Mouse (Mus musculus) olfactory bulb, adult 2 months (tissue): ENCODE data around the gene Kirrel2. TPM values are rescaled to one million over a fixed set of nuclear protein-coding genes. Genes with fewer than 3 reads are reported as not detected.
A peak's percentile ranks its signal among the peaks of the same experiment; 100 is the strongest.

ENCODE experiments used
- H3K27ac ChIP-seq: fragments of 200-500 bp; 2 replicates; pipeline ENCODE4 v1.5.1; 2012; ENCODE audit warnings: low read depth, low read length; ENCODE audit not compliant: insufficient read depth
- H3K4me1 ChIP-seq: fragments of 200-500 bp; 2 replicates; pipeline ENCODE4 v1.6.1; 2012; ENCODE audit warnings: low read length; ENCODE audit not compliant: control insufficient read depth, insufficient read depth
- H3K4me3 ChIP-seq: fragments of 200-500 bp; 2 replicates; pipeline ENCODE4 v1.5.1; 2012; ENCODE audit warnings: mild to moderate bottlenecking, low read depth, low read length, moderate library complexity; ENCODE audit not compliant: insufficient read depth
- CTCF ChIP-seq: fragments of 200-500 bp; IDR thresholded peaks from 2 replicates; pipeline ENCODE4 v1.5.1; 2012; ENCODE audit warnings: low read depth, mild to moderate bottlenecking, low read length, moderate library complexity; ENCODE audit not compliant: insufficient read depth
- POLR2A ChIP-seq: fragments of 200-500 bp; IDR thresholded peaks from 2 replicates; pipeline ENCODE4 v1.6.1; 2012; ENCODE audit warnings: mild to moderate bottlenecking, low read depth, low read length, moderate library complexity; ENCODE audit not compliant: insufficient read depth
- WGBS: fragments of 180-500 bp; shearing (Covaris S2); methylation state at CpG from one replicate; pipeline ENCODE4 v1.1.7; 2018; 5-methylcytosine and 5-hydroxymethylcytosine counted together
- polyA plus RNA-seq: library from polyadenylated mRNA; stranded (reverse); fragments of >200 nt; gene quantifications from 2 replicates; pipeline ENCODE4 v1.2.4, GENCODE M21; 2012; ENCODE audit warnings: low replicate concordance; ENCODE audit not compliant: missing spikeins, insufficient read depth, insufficient read length

The Kirrel2 gene
- polyA plus RNA-seq, 1 experiment, result not detected

DNA sequence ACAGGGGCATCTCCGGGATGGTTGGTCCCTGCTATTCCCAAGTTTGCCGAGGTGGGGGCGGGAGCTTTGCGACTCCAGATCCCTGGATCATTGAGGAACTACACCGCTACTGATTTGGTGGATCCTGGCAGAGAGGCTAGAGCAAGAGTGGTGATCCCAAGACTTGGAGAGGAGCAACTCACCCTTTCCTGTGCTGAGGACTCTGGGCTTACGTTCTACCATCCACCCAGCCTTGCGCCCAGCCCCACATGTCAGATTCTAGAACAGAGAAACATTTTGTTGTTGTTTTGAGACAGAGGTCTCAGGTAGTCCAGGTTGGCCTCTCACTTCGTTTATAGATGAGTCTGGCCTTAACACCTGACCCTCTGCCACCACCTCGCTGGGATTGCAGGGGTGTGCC lies 34.9 kb downstream of the Kirrel2 start:
- no peak for TF ChIP-seq POLR2A
- Histone ChIP-seq H3K4me3 (peak overlapping the region; percentile 74), H3K4me1 (peaks cover 11% of the 10 kb centered on the region), H3K27ac (peak overlapping the region; percentile 83)
- WGBS, result 7% methylated on average over 9 of the region's 9 CpGs

- H3K4me1 ChIP-seq, result peaks cover 11% of the 10 kb centered on the region
- H3K4me3 ChIP-seq, result peak overlapping the region; percentile 74
- whole genome bisulfite sequencing, result under 1% methylated on average over 45 of the region's 45 CpGs
- TF ChIP-seq CTCF, result no peak
- TF ChIP-seq POLR2A, result 0 out of 2 replicates have a peak, but pooled peaks have one; percentile 23
- peak overlapping the region; percentile 83 for H3K27ac ChIP-seq
Measured at GRCm38 (mm10) chr7:30421890-30422435, 35.5 kb downstream of the Kirrel2 start.

- peak within 1 kb of the TSS; percentile 83 for H3K27ac ChIP-seq
- TF ChIP-seq CTCF, result no peak
- TF ChIP-seq POLR2A, result no peak
- H3K4me1 ChIP-seq, result peaks cover 11% of the 10 kb centered on the region
- 9% methylated on average over 31 of the region's 31 CpGs for WGBS
- H3K4me3 ChIP-seq, result peak within 1 kb of the TSS; percentile 74
Measured at GRCm38 (mm10) chr7:30421175-30421889, 36.2 kb downstream of the Kirrel2 start, which contains the start of gene Nfkbid. Gene Nfkbid (plus strand): TSS chr7:30421732.

GRCm38 (mm10) chr7:30420673-30421072 lies 36.8 kb downstream of the Kirrel2 start:
- TF ChIP-seq CTCF (no peak), POLR2A (no peak)

DNA sequence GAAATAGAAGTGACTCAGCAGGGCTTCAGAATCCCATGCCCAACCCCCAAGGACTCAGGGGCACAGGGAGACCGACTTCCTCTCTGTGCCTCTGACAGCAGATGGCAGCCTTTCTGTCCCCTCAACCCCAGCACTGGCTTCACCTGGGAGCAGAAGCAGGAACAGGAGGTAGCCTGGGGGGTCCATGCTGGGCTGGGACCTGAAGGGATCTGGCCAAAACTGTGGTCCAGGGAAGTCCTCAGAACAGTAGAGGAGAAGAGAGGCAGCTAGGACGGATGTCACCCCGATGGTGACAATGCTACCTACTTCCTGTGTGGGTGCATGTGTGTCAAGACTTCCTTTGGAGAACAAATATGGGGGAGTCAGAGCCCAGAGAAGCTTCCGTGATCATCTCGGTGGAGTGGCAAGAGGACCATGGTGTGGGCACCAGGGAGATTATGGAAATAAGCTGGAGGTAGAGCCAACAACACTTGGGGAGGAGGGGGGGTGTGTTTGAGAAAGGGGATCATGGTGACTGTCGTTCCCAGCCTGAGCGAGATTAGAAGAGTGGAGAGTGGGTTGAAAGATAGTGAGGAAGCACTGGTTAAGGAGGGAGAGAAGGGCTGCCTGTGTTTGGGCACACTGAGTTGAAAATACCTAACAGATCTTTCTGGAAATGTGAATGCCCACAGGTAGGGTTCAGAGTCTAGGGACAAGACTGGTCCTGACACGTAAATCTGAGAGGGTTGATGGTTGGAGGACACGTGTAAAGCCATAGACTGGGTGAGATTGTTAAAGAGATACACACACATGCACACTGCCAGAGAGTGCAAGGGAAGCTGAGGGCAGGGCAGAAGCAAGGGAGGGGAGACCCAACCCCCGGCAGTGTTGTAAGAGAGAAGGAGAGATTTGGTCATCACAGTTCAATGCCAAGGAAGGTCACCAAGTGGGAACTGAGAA lies 37.7 kb downstream of the Kirrel2 start, which contains the start of gene Hcst:
Hcst (minus strand) TSS at position 294 of the 939 bp plus-strand sequence.
- peaks cover 11% of the 10 kb centered on the region for H3K4me1 ChIP-seq
- TF ChIP-seq POLR2A (no peak), CTCF (no peak)
- no peak within 1 kb of the TSS for H3K4me3 ChIP-seq
- peak within 1 kb of the TSS; percentile 16; the same call in 1 of the 2 replicates for H3K27ac ChIP-seq
- 66% methylated on average over 10 of the region's 10 CpGs for WGBS

More at GRCm38 (mm10) chr7:30420673-30421072, 36.8 kb downstream of the Kirrel2 start:
- 86% methylated on average over 3 of the region's 3 CpGs for WGBS
- Histone ChIP-seq H3K4me1 (peaks cover 11% of the 10 kb centered on the region), H3K4me3 (no peak overlapping the region), H3K27ac (no peak overlapping the region)

DNA sequence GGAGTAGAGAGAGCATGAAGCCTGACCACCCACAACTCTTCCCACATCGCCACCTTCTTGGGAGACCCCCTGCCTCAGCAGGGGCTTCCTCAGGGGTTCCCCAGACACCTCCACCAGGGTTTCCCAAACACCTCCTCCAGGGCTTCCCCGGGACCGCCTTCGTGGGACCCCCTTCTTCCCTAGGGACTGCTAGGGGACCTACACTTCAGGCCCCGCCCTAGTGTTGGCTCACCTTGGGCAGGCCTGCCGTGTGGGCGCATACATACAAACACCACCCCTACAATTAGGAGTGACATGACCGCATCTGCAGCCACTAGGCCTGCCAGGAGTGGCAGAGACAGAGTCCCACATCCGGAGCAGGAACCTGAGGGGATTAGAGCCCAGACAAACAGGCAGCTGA lies 39.6 kb downstream of the Kirrel2 start:
- TF ChIP-seq POLR2A, result no peak
- TF ChIP-seq CTCF, result no peak
- 80% methylated on average over 9 of the region's 9 CpGs for WGBS
- H3K4me3 ChIP-seq, result no peak overlapping the region

GRCm38 (mm10) chr7:30413596-30413995 lies 43.9 kb downstream of the Kirrel2 start, which contains the start of gene Tyrobp:
Gene Tyrobp (plus strand): TSS chr7:30413760.
- TF ChIP-seq CTCF (no peak), POLR2A (no peak)
- WGBS, result 81% methylated on average over 5 of the region's 5 CpGs

More for the DNA sequence above, 39.6 kb downstream of the Kirrel2 start:
- Histone ChIP-seq H3K27ac (no peak overlapping the region), H3K4me1 (peaks cover 6% of the 10 kb centered on the region; the same call in 1 of the 2 replicates)

GRCm38 (mm10) chr7:30412735-30413147 lies 44.7 kb downstream of the Kirrel2 start:
- no peaks in the 10 kb centered on the region for H3K4me1 ChIP-seq
- no peak overlapping the region for H3K4me3 ChIP-seq
- TF ChIP-seq POLR2A (no peak), CTCF (no peak)
- no peak overlapping the region for H3K27ac ChIP-seq
- 69% methylated on average over 4 of the region's 4 CpGs for WGBS

More at GRCm38 (mm10) chr7:30413596-30413995, 43.9 kb downstream of the Kirrel2 start, which contains the start of gene Tyrobp:
- Histone ChIP-seq H3K4me1 (no peaks in the 10 kb centered on the region), H3K4me3 (no peak within 1 kb of the TSS), H3K27ac (no peak within 1 kb of the TSS)

- H3K27ac ChIP-seq, result no peak overlapping the region
- H3K4me3 ChIP-seq, result no peak overlapping the region
- 91% methylated on average over 3 of the region's 3 CpGs for WGBS
- H3K4me1 ChIP-seq, result no peaks in the 10 kb centered on the region
- TF ChIP-seq POLR2A, result no peak
- no peak for TF ChIP-seq CTCF
Measured at GRCm38 (mm10) chr7:30411023-30411422, 46.5 kb downstream of the Kirrel2 start.
